Mouse (Mus musculus) layer of hippocampus, adult 8-10 months (tissue): ENCODE measurements at regions not wholly inside any gene's neighbourhood (a gene's known extent, or its start where the extent isn't known, plus 50 kb on each side); places are given as distances from the start of the nearest gene placed in this dataset.

Experiments used
- DNase-seq, 2 experiments: peaks; one replicate each; pipeline ENCODE4 v3.0.0; 2022; ENCODE audit warnings: low spot score in 2 of 2

DNA sequence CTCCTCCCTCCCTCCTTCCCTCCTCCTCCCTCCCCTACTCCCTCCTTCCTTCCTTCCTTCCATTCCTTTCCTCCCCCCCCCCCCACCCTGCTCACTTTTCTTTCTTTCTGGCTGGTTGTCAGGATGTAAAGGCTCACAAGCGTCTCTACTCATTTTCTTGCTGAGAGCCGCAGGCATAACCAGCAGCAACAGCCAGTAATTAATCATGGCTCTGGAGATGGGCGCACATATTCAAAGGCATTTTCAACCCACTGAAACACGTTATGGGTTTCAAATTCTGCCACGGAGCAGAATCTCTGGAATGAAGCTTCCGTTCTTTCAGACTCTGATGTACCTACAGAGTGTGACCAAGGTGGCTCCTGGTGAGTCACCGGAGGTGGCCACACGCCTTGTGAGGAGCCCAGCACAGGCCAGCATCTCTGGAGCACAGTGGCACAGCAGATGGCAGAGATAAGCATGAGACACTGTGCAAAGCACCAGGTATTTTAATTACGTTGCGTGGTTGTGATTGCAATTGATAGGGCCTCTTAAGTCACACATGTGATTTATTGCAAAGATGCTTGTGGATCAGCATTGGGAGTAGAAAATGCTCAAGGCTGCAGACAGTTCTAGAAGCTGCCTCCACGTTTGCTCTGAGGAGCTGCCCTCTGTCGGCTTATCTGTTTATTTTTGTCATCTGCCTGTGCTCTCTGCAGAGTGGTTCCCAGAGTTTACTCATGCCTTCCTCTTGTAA lies 236.0 kb downstream of the Mtx2 start:
- no peak for DNase-seq

GRCm38 (mm10) chr2:75062189-75062510 lies 236.5 kb downstream of the Mtx2 start:
- DNase-seq, result no peak

- DNase-seq, result no peak
Measured at GRCm38 (mm10) chr2:75064406-75065115, 239.0 kb downstream of the Mtx2 start.

DNA sequence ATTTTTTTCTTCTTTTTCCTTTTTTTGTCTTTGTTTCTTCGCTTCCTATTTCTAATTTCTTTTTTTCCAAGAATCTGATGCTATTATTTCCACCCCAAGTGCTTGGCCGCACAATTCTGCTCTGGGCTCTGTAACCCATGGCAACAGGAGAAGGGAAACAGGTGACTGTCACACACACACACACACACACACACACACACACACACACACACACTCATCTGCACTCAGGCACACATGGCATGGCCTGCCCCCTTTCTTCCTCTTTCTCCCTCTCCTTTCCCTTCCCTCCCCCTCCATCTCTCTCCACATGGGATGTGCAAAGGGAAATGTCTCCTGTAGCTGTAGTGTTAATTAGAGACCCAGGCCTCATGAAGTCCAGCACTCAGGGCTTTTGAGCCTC lies 239.7 kb downstream of the Mtx2 start:
- DNase-seq, result no peak

DNA sequence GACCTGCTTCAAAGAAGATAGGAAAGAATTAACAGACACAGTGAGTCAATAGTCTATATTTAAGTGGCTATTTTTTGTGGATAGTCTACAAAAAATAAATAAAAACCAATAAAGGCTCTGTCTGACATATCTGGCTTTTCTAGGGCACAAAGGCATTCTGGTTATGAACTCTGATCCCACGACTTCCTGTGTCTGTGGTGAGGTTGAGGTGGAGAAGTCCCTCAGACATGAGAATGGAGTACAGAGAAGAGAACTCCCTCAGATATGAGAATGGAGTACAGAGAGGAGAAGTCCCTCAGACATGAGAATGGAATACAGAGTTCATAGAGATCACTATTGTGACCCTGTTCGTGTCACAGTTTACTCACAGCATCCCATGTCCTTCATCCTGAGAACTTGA lies 243.7 kb downstream of the Mtx2 start:
- DNase-seq, result no peak

DNA sequence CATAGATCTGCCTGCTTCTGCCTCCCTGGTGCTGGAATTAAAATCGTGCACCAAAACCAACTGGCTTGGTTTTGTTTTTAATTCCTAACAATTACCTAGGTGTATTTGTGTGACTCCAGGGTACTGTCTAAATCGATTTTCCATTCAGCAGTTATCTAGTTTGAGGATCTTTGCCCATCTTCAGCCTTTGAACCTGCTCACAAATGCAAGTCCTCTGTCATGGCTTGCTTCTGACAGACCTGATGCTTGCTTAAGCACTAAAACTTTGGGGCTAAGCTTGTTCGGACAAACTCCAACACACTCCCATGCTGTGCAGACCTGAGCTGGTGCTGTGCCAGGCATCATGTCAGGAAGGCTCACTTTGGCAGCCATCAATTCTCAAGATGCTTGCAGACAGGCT lies 246.4 kb downstream of the Mtx2 start:
- no peak for DNase-seq

DNA sequence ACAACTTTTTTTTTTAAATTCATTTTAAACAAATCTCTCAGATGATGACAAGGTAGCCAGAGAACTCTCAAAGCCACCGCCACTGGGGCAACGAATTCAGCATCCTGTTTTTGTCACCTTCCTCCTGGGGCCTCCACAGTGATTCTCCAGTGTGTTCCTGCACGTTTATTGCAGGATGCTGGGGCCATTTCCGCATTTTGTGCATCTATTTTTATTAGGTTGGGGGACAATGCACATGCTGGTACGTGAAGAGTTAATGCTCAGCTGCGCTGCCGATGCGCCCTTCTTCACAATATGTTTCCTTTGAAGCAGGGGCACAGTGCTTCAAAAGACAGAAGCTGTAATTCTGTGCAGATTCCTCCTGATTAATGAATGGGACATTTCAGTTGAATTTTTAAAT lies 246.9 kb downstream of the Mtx2 start:
- DNase-seq, result no peak

DNA sequence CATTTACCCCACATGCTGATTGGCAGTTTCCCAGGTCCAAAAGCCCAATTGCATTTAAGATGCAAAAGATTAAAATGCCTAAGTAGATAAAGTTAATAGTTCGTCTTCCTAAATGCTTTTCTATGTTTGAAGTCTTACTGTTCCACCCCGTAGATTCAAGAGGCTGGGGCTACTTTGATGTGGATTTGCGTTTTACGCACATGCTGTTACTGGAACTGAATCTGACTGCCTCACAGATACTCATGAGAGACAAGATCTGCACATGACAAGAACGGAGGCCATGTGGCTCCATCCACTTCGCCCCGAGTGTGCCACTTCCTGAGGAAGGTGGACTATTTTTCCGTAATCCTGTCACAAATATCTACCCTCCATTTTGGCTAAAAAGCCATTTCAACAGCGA lies 247.6 kb downstream of the Mtx2 start:
- DNase-seq, result no peak

GRCm38 (mm10) chr2:75087164-75087563 lies 261.6 kb downstream of the Mtx2 start:
- no peak for DNase-seq

GRCm38 (mm10) chr2:75089186-75089585 lies 263.6 kb downstream of the Mtx2 start:
- no peak for DNase-seq

- DNase-seq, result no peak
Measured at GRCm38 (mm10) chr2:75089616-75090015, 264.0 kb downstream of the Mtx2 start.

- DNase-seq, result no peak
Measured at GRCm38 (mm10) chr2:75090439-75090838, 264.8 kb downstream of the Mtx2 start.

- DNase-seq, result no peak
Measured at GRCm38 (mm10) chr2:75101501-75101900, 275.9 kb downstream of the Mtx2 start.

- no peak for DNase-seq
Measured at GRCm38 (mm10) chr2:75112751-75113150, 287.1 kb downstream of the Mtx2 start.

- DNase-seq, result no peak
Measured at GRCm38 (mm10) chr2:75114375-75114774, 288.8 kb downstream of the Mtx2 start.

- DNase-seq, result no peak
Measured at GRCm38 (mm10) chr2:75118348-75118926, 292.8 kb downstream of the Mtx2 start.

GRCm38 (mm10) chr2:75119599-75119998 lies 294.0 kb downstream of the Mtx2 start:
- no peak for DNase-seq

GRCm38 (mm10) chr2:75133298-75134080 lies 307.9 kb downstream of the Mtx2 start:
- DNase-seq, result no peak

GRCm38 (mm10) chr2:75136618-75137017 lies 311.0 kb downstream of the Mtx2 start:
- no peak for DNase-seq

DNA sequence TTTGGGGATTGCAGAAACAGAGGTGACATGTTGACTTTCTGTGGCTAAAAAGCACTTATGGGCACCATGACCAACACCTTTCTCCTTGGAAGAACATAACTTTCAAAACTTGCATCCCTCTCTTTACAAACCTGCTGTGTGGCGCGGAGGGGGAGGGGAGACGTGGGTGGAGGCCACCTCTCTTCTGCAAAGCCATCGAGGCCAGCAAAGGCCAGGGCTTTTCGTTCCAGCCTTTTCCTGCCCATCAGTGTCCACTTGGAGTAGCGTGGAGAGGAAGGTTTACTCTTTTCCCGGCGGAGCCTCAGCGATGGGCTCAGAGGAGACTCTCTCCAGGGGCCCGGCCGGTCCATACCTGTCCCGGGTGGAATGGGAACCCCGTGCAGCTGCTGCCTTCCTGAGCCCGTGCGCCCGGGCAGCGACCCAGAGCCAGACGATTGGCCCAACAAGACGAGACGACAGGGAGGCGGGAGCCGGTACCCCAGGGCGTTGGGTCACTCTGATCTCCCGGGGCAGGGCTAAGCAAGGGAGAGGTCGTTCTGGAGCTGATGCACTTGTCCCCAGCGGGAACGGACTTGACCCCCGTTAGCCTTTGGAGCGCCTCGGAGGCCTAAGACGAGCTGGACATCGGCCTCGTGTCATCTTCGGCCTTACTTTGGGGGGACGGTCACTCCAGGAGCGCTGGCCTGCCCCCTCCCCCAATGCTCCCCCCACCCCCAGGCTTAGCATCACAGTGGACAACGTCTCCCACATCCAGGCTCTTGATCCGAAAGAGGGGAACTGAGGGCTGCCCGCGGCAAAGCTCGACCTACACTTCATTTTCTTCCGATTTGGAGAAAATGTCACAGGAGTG lies 311.8 kb downstream of the Mtx2 start:
- DNase-seq, result no peak
